Mouse (Mus musculus) layer of hippocampus, adult 18-20 months (tissue): ENCODE data around the gene Selenbp1. TPM values are rescaled to one million over a fixed set of nuclear protein-coding genes. Genes with fewer than 3 reads are reported as not detected.
"Not testable (repeated sequence)": the region's sequence is repeated elsewhere in the genome, so short reads cannot be mapped to it uniquely, and the experiment has no call there.

ENCODE experiments used
- DNase-seq, 2 experiments: peaks; one replicate each; pipeline ENCODE4 v3.0.0; 2022; ENCODE audit warnings: low spot score in 2 of 2
- long read RNA-seq: library from polyadenylated mRNA; stranded (forward); transcript quantifications from one replicate; pipeline ENCODE4 v2.0.0, GENCODE M21; 2021
- total RNA-seq, 2 experiments: library from RNA; stranded (reverse); gene quantifications; 2 replicates each; pipeline ENCODE4 v1.2.3; 2021

The Selenbp1 gene
- total RNA-seq = 10 to 100 TPM; 12.6 to 14.1 TPM
- long read RNA-seq, transcript Selenbp1-201 (12 exons, 1,712 nt) = major isoform, 8 of 9 reads
- long read RNA-seq, partial matches to known transcripts = 1 of 9 reads
- long read RNA-seq, other reads (novel, unspliced or antisense) = 0 of 9 reads

DNA sequence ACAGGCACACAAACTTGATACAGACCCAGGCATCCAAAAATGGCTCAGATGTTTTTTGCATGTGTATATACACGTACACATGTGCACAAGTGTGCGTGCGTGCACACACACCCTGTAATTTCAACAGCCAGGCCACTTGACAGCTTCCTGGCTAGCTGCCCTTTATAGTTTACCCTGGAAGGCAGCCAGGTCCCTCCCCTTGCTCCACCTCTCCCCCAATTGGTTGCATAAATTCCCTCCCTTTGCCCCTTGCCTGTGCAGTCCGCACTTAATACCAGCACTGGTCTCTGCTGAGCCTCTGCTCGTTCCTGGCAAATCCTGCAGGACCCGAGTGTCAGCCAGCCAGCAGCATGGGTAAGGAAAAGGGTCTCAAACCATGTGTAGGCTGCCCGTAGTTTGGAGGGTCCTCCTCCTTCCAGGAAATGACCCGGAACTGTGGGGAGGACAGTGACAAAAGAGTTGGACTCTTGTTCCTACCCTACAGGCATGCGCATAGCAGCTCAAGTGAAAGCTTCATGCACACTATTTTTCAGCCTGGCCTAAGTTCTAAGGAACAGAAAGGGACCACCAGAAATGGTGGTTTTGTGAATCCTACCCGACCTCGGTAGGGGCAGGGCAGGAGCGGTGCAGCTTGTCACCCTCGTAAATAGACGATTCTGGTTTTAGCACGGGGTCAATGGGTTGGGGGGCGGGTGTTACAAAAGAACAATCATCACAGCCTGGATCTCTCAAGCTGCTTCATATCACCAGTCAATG, at the start of gene Selenbp1:
Gene Selenbp1 (plus strand): TSS at position 248 of the 756 bp plus-strand sequence.
- DNase-seq = peak in 1 of 2 experiments; percentile 68

DNA sequence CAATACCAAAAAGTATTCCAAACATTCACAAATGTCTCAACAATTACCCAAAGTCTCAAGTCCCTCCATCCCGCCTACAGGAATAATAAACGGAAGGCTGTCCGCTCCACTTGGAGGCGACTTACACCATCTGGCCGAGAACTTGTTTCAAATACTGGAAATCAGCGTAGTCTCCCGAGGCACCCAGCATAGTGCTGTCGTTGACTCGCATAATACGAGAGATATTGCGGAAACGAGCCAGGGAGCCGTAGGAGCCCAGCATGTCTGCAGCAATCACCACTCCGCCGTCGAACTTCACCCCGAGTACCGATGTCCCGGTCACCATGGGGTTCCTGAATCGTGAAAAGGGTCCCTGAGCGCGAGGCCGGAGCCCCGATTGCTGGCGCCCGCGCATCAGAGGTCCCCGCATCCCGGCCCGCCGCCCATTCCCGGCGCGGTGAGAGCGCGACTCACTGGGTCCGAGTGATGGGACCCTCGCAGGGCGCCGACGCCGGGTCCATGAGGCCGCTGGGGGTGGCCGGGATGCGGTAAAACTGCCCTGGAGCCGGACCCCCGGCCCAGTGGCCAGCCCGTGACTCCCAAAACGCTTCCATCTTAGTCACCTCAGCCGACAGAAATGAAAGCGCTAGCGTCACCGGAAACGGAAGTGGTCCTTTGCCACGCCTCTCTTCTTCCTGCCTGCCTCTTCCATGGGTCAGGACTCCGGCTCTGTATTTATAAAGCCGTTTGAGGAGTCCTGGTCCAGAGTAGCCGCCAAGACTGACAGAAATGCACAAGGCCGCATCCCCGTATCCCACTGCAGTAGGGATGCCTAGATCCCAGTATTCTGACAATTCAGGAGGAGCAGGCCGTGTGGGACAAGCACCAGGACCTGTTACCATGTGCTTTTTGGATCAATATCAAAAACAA, 46.3 kb upstream of the Selenbp1 start, which contains the start of gene Psmb4:
Gene Psmb4 (minus strand): TSS at position 646 of the 909 bp plus-strand sequence.
- DNase-seq = peak; percentile 76 to 92

DNA sequence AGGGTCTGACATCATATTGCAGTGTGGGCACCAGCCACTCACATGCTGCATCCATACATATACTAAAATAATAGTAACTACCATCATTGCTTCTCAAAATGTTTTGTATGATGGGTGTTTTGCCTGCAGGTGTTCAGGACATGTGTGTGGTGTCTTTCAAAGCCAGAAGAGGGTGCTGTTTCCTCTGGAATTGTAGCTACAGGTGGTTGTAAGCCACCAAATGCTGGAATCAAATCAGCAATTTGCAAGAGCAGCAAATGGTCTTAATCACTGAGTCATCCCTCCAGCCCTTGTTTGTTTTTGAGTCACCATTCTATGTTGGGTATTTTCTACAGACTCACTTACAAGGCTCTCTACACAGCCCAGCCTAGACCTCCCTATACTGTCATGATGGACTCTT, 44.3 kb upstream of the Selenbp1 start:
- DNase-seq = no peak

DNA sequence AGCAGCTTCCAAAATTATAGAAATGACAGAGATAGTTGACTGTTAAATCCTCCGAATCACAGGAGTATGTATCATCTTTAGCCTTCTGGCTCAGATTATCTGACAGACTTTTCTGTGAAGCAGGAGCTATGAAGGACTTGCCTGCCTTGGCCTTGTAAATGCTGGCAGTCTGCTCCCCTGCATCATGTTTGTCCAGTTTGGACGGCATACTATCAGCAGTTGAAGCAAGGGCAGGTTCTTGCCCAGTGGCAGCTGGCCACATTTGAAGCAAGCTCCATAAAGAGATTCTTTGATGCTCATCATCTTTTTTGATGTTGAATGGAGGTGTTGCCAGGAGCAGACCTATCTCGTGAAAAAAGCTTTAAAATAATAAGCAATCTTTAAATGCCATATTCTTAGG, 38.8 kb upstream of the Selenbp1 start:
- DNase-seq = no peak

DNA sequence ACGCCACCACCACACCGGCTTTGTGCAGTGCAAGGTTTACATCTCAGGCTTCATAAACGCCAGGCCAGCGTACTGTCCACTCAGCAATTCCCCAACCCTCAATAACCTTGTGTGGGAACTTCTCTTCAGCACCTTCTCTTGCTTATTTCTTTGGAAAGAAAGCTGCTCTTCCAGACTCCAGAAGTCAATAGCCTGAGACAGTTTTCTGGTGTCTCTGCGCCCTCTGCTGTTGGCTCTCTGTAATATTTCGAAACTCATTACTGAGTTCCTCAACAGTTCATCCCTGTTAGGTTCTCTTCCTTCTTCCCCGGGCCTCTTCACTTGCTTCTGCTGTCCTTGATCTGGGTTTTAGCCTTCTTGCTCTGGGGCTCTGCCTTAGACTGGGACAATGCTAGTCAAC, 30.1 kb upstream of the Selenbp1 start:
- DNase-seq = peak in 1 of 2 experiments; percentile 81

DNA sequence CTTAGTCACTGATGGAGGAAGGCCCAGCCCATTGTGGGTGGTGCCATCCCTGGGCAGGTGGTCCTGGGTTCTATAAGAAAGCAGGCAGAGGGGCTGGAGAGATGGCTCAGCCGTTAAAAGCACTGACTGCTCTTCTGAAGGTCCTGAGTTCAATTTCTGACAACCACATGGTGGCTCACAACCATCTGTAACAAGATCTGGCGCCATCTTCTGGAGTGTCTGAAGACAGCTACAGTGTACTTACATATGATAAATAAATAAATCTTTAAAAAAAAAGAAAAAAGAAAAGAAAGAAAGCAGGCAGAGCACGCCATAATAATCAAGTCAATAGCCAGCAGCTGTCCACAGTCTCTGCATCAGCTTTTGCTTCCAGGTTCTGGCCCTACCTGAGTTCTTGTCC, 28.1 kb upstream of the Selenbp1 start:
- not testable (repeated sequence) for DNase-seq

DNA sequence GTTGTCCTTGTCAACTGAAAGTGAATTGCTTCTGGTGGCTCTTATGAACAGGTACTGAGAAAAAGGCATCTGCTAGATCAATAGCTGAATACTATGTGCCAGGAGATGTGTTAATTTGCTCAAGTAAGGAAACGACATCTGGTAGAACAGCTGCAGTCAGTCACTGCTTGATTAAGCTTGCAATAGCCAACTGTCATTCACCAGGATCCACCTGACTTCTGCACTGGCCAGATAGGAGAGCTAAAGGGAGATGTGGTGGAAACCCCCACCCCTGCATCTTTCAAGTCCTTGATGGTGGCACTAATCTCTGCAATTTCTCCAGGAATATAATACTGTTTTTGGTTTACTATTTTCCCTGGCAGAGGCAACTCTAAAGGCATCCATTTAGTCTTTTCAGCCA, 26.4 kb upstream of the Selenbp1 start:
- DNase-seq = no peak

DNA sequence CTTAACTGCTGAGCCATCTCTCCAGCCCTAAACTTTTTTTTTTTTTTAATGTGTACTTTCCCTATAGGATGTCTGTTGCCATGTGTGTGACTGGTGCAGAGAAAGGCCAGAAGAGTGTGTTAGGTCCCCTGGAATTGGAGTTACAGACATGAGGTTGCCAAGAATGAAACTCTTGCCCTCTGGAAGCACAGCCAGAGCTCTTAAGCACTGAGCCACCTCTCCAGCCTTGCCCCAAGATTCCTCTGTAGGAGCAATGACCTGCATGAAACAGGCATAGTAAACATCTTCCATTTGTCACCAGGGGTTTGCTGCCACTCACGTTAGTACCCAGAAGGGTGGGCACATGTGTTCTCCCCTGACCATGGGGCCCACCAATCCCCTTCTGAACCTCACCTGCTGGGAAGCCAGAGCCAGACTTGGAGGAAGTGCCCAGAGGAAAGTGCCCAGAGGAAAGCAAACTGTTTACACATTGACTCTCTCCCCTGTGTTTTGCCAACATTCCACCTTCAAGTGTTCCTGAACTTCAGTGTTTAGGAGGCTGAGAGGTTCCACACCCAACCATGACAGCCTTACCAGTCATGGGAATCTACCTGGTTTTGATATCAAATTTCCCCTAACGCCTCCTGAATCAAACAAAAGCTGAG, 21.7 kb upstream of the Selenbp1 start:
- DNase-seq = no peak

DNA sequence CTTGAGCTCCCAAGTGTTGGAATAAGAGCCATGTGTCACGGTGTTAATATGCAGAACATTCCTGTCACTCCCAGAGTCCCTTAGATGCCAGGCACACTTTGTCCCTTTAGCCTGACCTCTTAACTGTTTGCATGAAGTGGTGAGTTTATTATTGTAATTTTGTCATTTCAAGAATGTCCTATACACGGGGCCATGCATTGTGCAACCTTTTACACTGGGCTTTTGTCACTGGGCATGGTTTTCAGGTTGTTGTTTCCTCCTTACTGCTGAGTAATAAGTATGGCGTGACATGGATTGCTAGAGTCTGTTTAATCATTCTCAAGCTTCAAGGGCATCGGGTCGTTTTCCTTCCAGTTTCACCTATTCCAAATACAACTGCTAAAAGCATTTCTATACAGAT, 19.1 kb upstream of the Selenbp1 start:
- DNase-seq = no peak

DNA sequence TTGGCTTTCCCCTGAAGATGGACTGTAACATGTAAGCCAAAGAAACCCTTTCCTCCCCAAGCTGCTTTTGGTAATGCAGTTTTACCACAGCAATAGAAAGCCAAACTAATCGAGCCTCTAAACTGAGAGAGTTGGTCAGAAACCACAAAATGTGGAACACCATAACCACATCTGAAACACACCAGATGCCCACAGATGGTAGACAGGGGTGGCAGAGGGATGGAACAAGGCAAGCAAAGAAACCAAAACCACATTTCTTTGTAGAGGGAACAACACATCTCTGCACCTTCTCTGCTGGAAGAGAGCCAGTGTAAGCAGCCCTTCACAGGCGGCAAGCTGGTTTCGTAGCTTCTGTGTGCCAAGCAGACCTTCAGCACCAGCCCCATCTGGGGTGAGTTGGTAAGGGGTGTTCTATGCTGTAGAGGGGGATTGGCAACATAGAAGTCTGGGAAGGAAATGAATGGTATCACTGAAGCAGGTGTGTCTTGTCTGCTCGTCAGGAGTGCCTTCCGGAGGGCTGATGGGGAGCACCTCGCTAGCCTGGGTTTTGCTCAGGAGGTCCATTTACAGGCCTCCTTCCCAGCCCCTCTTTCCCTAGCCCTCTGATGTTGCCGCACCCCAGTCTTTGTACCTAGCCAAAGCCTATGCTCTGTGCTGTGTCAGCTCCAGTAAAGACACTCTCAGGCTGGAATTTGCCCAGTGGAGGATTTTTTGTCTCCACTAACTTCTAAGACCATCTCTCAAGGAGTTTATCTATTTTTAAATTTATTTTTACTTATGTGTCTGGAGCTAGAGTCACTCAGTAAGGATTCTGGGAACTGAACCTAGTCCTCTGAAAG, 16.7 kb upstream of the Selenbp1 start:
- DNase-seq = no peak

DNA sequence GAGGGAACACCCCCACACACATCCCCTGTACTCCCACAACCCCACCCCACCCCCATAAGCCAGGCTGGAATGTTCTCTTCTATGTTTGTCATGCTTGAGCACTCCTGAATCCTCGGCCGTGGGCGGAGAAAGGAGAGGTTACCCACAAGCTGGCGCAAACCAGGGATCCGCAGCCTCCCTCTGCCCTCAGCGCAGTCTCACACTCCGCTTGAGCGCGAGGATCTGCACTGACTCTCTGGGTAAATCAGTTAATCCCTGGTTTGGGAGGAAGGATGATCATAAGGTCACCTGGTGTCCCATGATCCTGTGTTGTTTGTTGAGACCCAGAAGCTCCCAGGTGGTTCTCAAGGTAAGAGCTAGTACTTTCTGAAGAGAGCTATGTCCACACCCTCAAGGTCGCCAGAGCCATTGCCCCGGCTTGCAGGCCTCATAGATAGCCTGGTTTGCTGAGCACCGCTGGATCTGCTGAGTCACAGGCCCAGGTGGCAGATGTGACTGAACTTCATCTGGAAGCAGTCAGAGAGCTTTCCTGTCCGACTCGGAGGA, 15.0 kb upstream of the Selenbp1 start:
- DNase-seq = peak in 1 of 2 experiments; percentile 25

DNA sequence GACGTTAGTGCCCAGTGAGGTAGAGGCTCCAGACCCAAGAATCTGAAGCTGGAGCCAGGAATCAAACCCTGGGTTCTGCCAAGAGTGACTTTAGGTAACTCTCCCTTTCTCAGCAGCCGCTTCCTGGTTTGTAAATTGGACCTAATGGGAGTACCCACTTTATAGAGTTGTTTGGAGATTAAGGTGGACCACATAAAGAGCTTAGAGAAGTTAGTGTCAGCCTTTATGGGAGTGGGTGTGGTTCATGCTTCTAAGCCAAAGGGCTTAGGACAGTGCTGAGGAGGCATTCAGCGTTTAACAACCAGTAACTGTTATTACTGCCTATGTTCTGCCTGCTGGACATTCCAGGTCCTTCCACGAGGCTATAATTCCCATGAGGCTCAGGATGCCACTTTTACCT, 14.0 kb upstream of the Selenbp1 start:
- no peak for DNase-seq

DNA sequence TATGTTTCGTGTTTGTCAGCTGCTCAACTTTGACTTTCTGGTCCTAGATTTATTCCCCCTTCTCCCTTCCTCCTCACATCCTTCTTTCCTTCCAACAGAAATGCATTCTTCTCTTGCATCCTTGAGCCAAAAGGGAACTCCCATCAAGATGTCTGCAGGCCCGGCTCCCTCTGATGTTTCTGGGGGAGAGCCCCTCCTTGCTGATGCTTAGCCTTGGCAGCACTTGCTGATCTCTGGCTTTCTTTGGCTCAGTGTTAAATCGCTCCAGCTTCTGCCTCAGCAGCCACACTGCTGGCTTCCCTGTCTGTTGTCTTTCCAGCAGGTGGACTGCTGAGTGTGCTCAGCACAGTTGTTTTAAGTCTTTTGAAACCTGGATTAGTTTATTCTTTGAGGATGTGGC, 11.8 kb upstream of the Selenbp1 start:
- no peak for DNase-seq

DNA sequence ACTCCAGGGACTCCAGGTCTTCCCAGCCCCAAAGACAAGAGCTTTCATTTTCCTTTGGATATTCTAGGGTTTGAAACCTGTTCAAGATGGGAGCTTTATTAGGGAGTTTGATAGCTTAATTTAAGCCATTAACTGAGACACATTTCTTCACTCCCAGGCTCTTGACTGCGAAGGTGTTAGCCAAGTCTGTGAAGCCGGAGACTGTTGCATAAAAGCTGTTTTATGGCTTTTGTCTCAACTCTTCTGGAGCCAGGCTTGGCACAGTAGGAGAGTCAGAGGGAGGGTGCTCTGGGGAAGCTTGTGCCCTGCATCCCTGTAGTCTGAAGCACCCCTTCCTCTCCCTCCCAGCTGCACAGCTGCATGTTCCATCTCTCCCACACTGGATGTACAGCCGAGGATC, 10.5 kb upstream of the Selenbp1 start:
- DNase-seq = no peak

DNA sequence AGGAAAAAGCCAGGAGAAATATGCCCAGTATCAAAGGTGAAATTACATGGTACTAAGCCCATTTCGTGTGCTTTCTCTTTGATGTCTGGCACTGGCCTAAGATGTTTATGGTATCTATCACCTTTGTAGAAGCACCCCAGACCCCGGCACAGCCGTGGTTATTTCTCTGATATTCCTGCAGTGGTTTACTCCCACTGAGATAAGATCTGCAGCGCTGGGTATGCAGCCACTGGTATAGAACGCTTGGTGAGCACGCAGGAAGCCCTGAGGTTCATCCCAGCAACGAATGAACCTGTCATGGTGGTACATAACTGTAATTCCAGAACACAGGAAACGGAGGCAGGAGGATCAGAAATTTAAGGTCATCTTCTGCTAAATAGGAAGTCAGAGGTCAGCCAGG, 8.2 kb upstream of the Selenbp1 start:
- no peak for DNase-seq

DNA sequence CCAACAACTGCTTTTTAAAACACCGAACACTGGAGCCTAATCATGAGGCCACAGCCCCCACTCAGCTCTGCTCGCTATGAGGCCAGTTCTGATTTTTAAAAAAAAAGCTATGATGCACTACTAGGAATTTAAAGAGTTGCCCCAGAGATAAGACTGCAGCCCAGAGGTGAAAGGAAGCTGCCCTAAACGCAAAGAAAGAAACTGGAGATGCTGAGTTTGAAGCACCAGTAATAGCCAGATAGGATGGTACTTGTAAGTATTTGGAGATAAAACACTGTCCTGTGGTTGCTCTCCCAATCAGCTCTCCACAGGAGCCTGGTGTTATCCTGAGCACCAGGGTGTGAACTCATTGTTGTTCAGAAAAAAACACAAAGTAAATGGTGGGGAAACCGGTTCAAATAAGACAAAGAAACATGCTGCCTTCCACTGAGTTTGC, 6.5 kb upstream of the Selenbp1 start:
- not testable (repeated sequence) for DNase-seq

DNA sequence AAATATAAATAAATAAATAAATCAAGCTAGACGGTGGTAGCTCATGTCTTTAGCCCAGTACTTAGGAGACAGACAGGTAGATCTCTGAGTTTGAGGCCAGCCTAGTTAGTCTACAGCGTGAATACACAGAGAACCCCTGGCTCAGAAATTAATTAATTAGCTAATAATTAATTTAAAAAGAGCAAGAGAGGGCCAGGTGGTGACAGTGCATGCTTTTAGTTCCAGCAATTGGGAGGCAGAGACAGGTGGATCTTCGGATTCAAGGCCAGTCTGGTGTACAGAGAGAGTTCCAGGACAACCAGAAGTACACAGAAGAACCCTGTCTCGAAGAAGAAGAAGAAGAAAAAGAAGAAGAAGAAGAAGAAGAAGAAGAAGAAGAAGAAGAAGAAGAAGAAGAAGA, 3.9 kb upstream of the Selenbp1 start:
- not testable (repeated sequence) for DNase-seq

DNA sequence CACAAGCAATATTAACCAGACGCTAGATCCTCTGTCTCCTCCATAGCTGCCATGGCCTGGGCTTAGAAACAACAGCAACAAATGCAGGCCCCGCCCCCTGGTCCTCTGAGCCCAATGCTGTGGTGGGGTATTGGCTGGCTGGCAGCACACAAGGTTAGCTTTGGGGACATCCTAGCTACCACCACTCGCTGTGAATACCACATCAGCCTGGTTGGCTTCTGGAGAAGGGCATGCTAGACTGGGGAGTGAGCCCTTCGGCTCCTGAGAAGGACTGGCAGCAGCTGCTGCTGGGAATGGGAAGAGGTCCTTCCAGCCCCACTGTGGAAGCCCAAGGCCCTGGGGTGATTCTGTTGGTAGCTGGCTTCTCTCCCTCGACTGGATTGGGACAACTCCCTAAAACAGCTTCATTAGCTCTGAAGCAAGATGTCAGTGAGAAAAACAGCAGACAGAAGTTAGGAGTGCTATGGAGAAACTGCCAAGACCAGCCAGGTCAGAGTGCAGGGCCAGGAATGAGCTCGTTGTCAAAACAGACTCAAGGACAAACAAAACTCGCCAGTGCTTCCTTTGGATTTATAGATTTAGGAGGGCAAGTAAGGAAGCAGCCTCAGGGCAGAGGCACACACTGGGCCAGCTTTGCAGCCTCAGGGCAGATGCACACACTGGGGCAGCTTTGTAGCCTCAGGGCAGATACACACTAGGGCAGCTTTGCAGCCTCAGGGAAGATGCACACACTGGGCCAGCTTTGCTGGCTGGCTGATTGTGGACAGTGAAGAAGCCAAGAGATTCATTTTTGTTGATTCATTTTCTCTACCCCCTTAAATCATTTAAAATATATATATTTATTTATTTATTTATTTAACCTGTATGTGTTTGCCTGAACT, 2.2 kb upstream of the Selenbp1 start:
- DNase-seq = not testable (repeated sequence)

DNA sequence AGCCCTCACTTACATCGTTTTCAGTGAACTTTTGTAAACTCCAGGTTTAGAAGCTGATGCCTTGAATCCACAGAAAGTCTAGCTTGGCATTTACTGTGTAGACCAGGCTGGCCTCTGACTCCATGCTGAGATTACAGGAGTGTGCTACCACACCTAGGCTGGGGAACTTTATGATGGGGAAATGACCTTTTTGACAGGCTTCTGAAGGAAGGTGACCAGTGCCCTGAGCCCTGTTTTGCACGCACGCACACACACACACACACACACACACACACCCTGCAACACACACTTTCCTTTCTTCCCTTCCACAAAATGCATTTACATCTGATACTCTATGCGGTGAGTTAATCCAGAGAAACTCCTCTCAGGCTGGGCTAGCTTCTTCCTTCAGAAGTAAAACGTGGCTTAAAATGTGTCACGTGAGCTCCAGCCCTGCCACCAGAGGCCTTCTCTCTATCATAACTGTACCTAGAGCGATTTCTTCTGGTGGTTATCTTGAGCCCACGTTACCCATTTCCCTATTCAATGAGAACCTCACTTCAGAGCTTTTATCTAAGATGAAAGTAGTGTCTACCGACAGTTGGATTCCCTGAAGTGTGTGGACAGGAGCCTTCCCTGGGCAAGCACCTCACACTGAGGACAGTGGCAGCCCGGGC, 1.3 kb upstream of the Selenbp1 start:
- DNase-seq = not testable (repeated sequence)
